Mouse (Mus musculus) small intestine, adult 2 months (tissue): ENCODE results near the gene Lztfl1. TPM values are rescaled to one million over a fixed set of nuclear protein-coding genes. Genes with fewer than 3 reads are reported as not detected.
"Not testable (repeated sequence)": the region's sequence is repeated elsewhere in the genome, so short reads cannot be mapped to it uniquely, and the experiment has no call there.

Source experiments
- H3K27ac ChIP-seq: fragments of 200-500 bp; 2 replicates; pipeline ENCODE4 v1.5.1; 2012; ENCODE audit warnings: low read depth, low read length, control low read depth, inconsistent platforms; ENCODE audit not compliant: insufficient read depth
- H3K27me3 ChIP-seq: fragments of 200-500 bp; 2 replicates; pipeline ENCODE4 v1.6.1; 2012; ENCODE audit warnings: mild to moderate bottlenecking, moderate library complexity, low read length, inconsistent platforms; ENCODE audit not compliant: control insufficient read depth, insufficient read depth
- H3K36me3 ChIP-seq: fragments of 200-500 bp; 2 replicates; pipeline ENCODE4 v1.6.1; 2012; ENCODE audit warnings: mild to moderate bottlenecking, low read length, control low read depth, inconsistent platforms; ENCODE audit not compliant: control insufficient read depth, insufficient read depth
- H3K4me1 ChIP-seq: fragments of 200-500 bp; 2 replicates; pipeline ENCODE4 v1.6.1; 2012; ENCODE audit warnings: low read length, inconsistent platforms, mixed read lengths; ENCODE audit not compliant: control insufficient read depth, insufficient read depth, insufficient read length
- H3K4me3 ChIP-seq: fragments of 200-500 bp; 2 replicates; pipeline ENCODE4 v1.5.1; 2012; ENCODE audit warnings: low read depth, mild to moderate bottlenecking, control low read depth, inconsistent platforms, low read length, moderate library complexity
- CTCF ChIP-seq: fragments of 200-500 bp; IDR thresholded peaks from 2 replicates; pipeline ENCODE4 v1.5.1; 2012; ENCODE audit warnings: low read depth, mild to moderate bottlenecking, control low read depth, inconsistent platforms, low read length, moderate library complexity, mixed read lengths; ENCODE audit not compliant: insufficient replicate concordance, insufficient read length; ENCODE audit errors: extremely low read depth
- POLR2A ChIP-seq: fragments of 200-500 bp; IDR thresholded peaks from 2 replicates; pipeline ENCODE4 v1.6.1; 2012; ENCODE audit warnings: low read depth, mild to moderate bottlenecking, control low read depth, inconsistent platforms, low read length, moderate library complexity
- WGBS: fragments of 180-500 bp; shearing (Covaris S2); methylation state at CpG from one replicate; pipeline ENCODE4 v1.1.7; 2018; 5-methylcytosine and 5-hydroxymethylcytosine counted together
- polyA plus RNA-seq: library from polyadenylated mRNA; depleted of rRNA; stranded (reverse); fragments of >200 nt; gene quantifications from 2 replicates; pipeline ENCODE4 v1.2.3, GENCODE M21; 2012

Gene Lztfl1
- polyA plus RNA-seq, 1 experiment = 0.43 TPM

DNA sequence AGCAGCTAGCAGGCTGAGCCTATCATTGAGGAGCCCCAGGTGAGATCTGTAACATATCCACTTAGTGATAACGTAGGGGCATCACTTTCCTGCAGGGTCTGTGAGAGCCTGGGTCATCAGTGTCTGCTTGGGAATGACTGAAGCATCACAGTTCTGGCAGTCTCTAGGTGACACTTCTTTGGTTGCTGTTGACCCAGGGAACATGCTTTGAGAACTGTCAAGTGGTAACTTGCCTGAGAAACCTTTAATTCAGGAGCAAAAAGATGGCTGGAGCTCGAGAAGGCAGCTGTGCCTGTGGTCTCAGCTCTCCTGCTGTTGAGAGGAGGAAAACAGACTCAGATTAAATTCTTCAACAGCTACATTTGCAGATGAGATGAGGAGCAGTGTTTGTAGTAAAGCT is 39.8 kb upstream of the Lztfl1 start:
- WGBS = 53% methylated on average over 2 of the region's 2 CpGs

DNA sequence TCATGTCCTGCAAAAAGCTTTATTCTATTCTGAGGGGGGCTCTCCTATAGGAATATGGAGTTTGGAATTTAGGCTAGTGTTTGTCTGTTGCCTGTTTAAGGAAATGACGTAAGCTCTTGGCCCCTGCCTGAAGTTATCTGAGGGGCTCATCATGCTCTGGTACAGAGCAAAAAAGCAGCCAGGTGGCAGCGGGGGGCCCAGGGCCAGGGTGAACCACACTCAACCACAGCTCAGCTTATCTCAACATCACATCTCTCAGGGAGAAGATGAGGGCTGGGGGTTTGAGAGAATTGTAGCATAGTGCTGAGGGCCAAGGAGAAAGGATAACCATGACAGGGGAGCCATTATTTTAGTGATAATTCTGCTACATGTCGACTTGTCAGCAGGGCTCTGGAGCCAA is 39.3 kb upstream of the Lztfl1 start:
- Histone ChIP-seq H3K36me3 (no peaks in the 10 kb centered on the region), H3K27ac (no peak overlapping the region), H3K4me1 (no peaks in the 10 kb centered on the region; the same call in 1 of the 2 replicates), H3K4me3 (no peak overlapping the region), H3K27me3 (no peaks in the 10 kb centered on the region)
- no peak for TF ChIP-seq CTCF
- no peak for TF ChIP-seq POLR2A
- 75% methylated on average over 3 of the region's 3 CpGs for WGBS

More for the DNA sequence above, 39.8 kb upstream of the Lztfl1 start:
- Histone ChIP-seq H3K27ac (no peak overlapping the region), H3K27me3 (no peaks in the 10 kb centered on the region), H3K4me1 (no peaks in the 10 kb centered on the region; the same call in 1 of the 2 replicates), H3K36me3 (no peaks in the 10 kb centered on the region), H3K4me3 (no peak overlapping the region)
- TF ChIP-seq POLR2A (no peak), CTCF (no peak)

DNA sequence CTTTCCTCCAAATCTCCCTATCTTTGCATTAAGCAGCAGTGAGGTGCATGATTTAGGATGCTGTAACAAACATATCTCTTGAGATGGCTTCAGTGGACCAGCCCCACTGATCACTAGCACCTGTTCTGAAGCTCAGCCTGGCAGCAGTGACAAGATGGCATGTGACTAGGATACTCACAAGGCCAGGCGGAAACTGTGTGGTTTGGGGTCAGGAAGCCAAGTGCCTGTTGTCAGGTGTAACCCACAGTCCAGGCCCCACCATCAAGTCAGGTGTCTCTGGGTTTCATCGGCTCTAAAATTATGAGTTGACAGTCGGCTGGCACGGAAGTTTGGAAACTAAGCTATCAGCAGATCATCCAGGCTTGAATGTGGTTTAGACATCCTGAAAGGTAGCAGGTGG is 36.8 kb upstream of the Lztfl1 start:
- Histone ChIP-seq H3K27ac (no peak overlapping the region), H3K4me3 (no peak overlapping the region), H3K4me1 (no peaks in the 10 kb centered on the region; the same call in 1 of the 2 replicates), H3K36me3 (no peaks in the 10 kb centered on the region), H3K27me3 (no peaks in the 10 kb centered on the region)
- 83% methylated on average over 4 of the region's 4 CpGs for WGBS
- TF ChIP-seq CTCF = no peak
- TF ChIP-seq POLR2A = no peak

DNA sequence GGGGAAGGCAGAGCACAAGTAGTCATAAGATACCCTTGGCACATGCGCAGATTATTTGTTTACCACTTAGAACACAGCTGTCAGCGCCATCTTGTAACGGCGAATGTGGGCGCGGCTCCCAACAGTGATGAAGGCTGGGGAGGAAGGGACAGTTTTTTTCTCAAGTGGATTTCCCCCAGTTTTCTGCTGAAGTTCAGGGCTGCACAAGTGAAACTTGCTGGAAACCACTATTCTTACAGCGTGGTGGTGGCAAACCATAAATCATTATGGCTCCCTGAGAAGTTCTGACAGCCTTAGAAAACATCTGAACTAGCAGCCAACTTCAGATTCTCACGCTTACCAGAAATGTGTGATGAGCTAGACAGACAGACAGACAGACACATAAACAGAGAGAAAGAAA is 32.2 kb upstream of the Lztfl1 start:
- not testable (repeated sequence) for H3K36me3 ChIP-seq, H3K27ac ChIP-seq, H3K27me3 ChIP-seq, H3K4me1 ChIP-seq, H3K4me3 ChIP-seq
- 88% methylated on average over 8 of the region's 8 CpGs for WGBS

DNA sequence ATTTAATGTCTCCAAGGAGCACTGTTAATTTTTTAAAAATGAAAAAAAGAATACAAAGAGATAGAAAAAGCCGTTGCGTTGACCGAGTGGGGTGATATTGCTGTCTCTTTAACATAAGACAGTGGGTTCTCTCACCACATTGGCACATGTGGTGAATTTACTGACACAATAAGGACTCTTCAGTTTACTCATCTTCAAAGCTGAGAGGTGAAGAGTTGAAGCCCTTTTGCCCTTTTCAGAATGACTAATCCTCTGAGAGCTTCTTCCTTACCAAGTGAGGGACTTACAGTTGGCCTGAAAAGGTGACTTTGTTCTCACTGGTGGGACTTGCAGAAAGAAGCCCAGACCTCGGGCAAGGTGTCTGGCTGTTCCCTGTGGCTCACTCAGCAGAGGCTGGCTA is 23.3 kb upstream of the Lztfl1 start:
- 83% methylated on average over 4 of the region's 4 CpGs for WGBS
- H3K27me3 ChIP-seq = no peaks in the 10 kb centered on the region; the same call in 1 of the 2 replicates
- no peak for TF ChIP-seq POLR2A
- TF ChIP-seq CTCF = no peak
- no peaks in the 10 kb centered on the region for H3K4me1 ChIP-seq
- no peak overlapping the region for H3K27ac ChIP-seq
- no peaks in the 10 kb centered on the region for H3K36me3 ChIP-seq
- no peak overlapping the region for H3K4me3 ChIP-seq

DNA sequence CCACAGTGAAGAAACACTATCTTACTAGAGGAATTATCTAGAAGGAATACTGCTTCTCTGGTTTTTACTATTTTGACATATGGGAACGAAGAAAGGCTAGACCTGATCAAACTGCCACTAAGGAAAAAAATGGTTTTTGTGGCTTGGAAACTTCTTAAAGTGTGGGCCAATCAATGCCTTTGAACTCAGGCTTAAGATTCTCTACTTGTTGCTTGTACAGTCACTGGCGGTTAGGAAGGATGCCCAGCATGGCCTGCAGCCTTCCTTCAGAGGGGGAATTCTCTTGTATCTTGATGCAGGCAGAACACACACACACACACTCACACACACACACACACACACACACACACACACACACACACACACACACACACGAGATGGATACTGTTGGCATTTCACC is 16.6 kb upstream of the Lztfl1 start:
- Histone ChIP-seq H3K27ac (no peak overlapping the region), H3K4me1 (no peaks in the 10 kb centered on the region; the same call in 1 of the 2 replicates), H3K4me3 (no peak overlapping the region), H3K36me3 (no peaks in the 10 kb centered on the region), H3K27me3 (no peaks in the 10 kb centered on the region)
- 58% methylated on average over 3 of the region's 3 CpGs for WGBS
- TF ChIP-seq POLR2A = no peak
- TF ChIP-seq CTCF = no peak

DNA sequence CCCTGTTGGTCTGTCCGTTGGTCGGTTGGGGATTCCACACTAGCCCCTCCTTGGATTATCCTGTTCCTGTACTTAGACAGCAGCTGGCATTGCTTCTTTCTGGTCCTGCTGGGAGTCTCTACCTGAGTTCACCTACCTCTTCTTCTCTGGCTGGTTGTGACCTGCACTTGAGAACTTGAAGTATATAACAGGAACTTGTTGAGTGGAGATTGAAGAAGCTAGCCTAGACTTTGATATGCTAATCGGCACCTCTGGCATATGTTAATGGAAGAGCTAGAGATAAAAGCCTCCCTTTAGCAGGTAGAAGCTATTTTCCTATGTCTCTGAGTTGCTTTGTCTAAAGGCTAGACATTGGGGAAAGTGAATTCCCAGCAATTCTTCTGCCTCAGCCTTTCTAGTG is 13.8 kb upstream of the Lztfl1 start:
- Histone ChIP-seq H3K36me3 (no peaks in the 10 kb centered on the region), H3K4me1 (no peaks in the 10 kb centered on the region; the same call in 1 of the 2 replicates), H3K27ac (no peak overlapping the region), H3K4me3 (no peak overlapping the region), H3K27me3 (no peaks in the 10 kb centered on the region)
- no peak for TF ChIP-seq POLR2A
- no peak for TF ChIP-seq CTCF
- 61% methylated on average over 3 of the region's 3 CpGs for WGBS
